Mouse (Mus musculus): ENCODE measurements around the gene Cd101. TPM values are rescaled to one million over a fixed set of nuclear protein-coding genes. Genes with fewer than 3 reads are reported as not detected.

Cd101 gene
- polyA plus RNA-seq, 1 experiment from 2014 or later = 0.37 TPM

DNA sequence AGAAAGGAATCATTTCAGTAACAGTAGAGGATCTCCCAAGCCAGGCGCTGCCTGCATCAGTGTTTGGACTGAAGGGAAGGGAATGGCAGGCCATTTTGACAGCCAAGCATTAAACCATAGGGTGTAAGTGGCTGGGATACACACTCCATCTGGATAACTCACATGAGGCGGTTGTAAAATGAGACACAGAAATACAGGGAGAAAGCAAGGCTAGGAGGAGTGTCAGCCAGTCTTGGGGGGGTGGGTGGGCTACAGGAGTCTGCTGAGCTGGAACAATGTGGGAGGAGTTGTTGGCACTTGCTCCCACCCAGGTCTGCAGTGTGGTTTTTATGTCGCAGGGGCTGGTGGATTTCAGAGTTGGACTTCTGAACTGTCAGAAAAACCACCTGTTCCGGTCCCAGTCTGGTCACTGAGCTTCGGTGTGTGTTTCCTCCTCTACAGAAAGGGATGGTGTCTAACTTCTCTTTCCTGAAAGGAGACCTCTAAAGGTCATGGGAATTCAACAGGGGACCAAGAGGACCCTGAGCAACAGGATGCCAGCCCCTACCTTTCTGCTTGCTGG lies 8.7 kb upstream of the Cd101 start:
- H3K9me3 ChIP-seq = no peaks in the 10 kb centered on the region
- WGBS = 76% methylated on average over 5 of the region's 5 CpGs
- peaks cover 27% of the 10 kb centered on the region for H3K4me1 ChIP-seq
- no peak overlapping the region for H3K4me3 ChIP-seq
- H3K27me3 ChIP-seq (replicated peaks) = no peaks in the 10 kb centered on the region
- no peak overlapping the region for H3K4me2 ChIP-seq
- ATAC-seq (ENCODE audit: extremely low read depth, insufficient number of reproducible peaks, low FRiP score, low TSS enrichment) = no peak
- no peak overlapping the region for H3K9ac ChIP-seq
- peaks cover 40% of the 10 kb centered on the region for H3K36me3 ChIP-seq
- no peak overlapping the region for H3K27ac ChIP-seq (replicated peaks)

DNA sequence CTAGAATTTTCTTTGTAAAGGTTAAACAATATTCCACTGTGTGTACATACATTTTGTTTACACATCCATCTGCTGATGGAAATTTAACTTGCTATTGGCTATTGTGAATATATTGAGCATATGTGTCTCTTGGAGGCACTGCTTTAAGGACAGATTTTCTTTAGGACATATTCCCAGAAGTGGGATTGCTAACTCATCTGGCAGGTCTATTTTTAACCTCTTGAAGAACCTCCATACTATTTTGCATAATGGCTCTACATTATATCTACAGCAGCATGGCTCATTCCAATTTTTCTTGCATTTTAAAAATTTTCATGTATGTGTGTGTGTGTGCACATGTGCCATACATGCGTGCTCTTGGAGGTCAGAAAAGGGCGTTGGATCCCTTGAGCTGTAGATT lies 6.6 kb upstream of the Cd101 start:
- Histone ChIP-seq H3K4me3 (no peak overlapping the region), H3K4me2 (no peak overlapping the region), H3K36me3 (peaks cover 22% of the 10 kb centered on the region), H3K9ac (no peak overlapping the region), H3K9me3 (no peaks in the 10 kb centered on the region), H3K4me1 (peaks cover 41% of the 10 kb centered on the region), H3K27me3 (replicated peaks) (no peaks in the 10 kb centered on the region), H3K27ac (replicated peaks) (no peak overlapping the region)
- ATAC-seq (ENCODE audit: extremely low read depth, insufficient number of reproducible peaks, low FRiP score, low TSS enrichment) = no peak
- WGBS = 88% methylated on average over 2 of the region's 2 CpGs

DNA sequence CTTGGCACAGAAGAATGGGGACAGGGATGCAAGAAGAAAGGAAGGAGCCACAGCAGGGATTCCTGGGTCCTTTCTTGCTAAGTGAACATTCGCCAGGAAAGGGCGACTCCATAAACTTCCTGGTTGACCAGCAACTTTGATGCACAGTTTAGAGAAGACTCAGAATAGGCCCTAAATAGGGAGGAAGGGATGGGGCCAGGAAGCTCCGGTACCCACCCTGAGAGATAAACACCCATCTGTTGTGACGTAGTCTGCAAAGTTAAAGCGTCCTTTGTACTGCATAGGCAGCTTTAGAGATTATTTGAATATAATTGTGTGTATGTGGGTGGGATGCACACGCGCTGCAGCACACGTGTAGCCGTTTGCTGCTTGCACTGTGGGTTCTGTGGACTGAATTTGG lies 5.2 kb upstream of the Cd101 start:
- Histone ChIP-seq H3K27ac (replicated peaks) (no peak overlapping the region), H3K27me3 (replicated peaks) (no peaks in the 10 kb centered on the region), H3K36me3 (peaks cover 10% of the 10 kb centered on the region; the same call in 1 of the 2 replicates), H3K4me1 (peaks cover 48% of the 10 kb centered on the region), H3K9me3 (no peaks in the 10 kb centered on the region), H3K4me3 (no peak overlapping the region), H3K9ac (no peak overlapping the region), H3K4me2 (no peak overlapping the region)
- 73% methylated on average over 9 of the region's 9 CpGs for WGBS
- no peak for ATAC-seq (ENCODE audit: extremely low read depth, insufficient number of reproducible peaks, low FRiP score, low TSS enrichment)

DNA sequence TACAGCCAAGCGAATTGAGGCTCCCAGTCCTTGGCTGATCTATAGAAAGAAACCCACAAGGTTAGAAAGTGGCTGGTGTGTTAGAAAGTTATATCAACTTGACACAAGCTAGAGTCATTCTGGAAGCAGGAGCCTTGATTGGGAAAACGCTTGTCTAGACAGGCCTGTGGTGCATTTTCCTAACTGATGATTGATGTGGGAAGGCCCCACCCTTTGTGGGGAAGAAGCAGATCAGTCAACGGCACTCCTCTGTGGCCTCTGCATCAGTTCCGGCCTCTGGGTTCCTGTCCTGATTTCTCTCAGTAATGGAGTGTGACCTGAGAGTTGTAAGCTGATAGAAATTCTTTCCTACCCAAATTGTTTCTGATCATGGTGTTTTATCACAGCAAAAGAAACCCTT lies 4.3 kb upstream of the Cd101 start:
- H3K27ac ChIP-seq (replicated peaks) = no peak overlapping the region
- no peak for ATAC-seq (ENCODE audit: extremely low read depth, insufficient number of reproducible peaks, low FRiP score, low TSS enrichment)
- WGBS = 35% methylated on average over 4 of the region's 4 CpGs

DNA sequence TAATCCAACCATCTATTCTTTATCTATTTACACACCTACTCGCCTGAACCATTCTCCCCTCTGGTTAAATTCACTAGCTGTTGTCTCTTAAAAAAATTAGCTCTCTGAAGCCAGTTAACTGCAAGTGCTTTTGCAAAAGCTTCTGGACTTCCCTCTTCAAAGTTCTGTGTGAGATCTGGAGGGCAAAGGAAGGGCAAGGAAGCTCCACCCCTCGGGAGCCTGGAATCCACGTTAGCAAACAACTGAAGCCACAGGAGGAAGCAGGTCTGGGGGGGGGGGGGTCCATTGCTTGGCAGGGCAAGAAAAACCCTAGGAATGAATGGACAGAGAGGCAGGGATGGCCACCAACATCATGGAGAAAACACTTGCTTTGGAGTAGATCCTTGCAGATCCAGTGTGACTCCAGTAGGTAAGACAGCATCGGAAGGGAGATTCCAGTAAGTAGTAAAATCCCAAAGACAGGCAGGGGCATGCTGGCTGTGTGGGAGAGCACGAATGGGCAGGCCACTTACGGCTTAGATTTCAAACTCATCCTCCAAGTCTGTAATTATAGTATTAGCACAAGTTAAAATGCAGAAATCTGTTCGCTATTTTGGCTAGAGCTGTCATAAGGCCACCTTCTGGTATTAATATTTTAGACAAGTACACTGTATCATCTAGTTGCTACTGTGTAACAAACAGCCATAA lies 2.2 kb upstream of the Cd101 start:
- 49% methylated on average over 7 of the region's 7 CpGs for WGBS
- 0 out of 2 replicates have a peak overlapping the region, but pooled peaks have one; percentile 1 for H3K4me2 ChIP-seq
- no peak for ATAC-seq (ENCODE audit: extremely low read depth, insufficient number of reproducible peaks, low FRiP score, low TSS enrichment)
- H3K9me3 ChIP-seq = no peaks in the 10 kb centered on the region
- peak overlapping the region; percentile 51 for H3K27ac ChIP-seq (replicated peaks)
- H3K4me1 ChIP-seq = peaks cover 50% of the 10 kb centered on the region
- peak overlapping the region; percentile 26; the same call in 1 of the 2 replicates for H3K9ac ChIP-seq
- H3K36me3 ChIP-seq = no peaks in the 10 kb centered on the region
- no peaks in the 10 kb centered on the region for H3K27me3 ChIP-seq (replicated peaks)
- H3K4me3 ChIP-seq = no peak overlapping the region

More for the DNA sequence above, 4.3 kb upstream of the Cd101 start:
- peak overlapping the region; percentile 28; the same call in 1 of the 2 replicates for H3K9ac ChIP-seq
- H3K4me3 ChIP-seq = no peak overlapping the region
- peaks cover 48% of the 10 kb centered on the region for H3K4me1 ChIP-seq
- no peaks in the 10 kb centered on the region for H3K9me3 ChIP-seq
- H3K36me3 ChIP-seq = peaks cover 3% of the 10 kb centered on the region; the same call in 1 of the 2 replicates
- no peaks in the 10 kb centered on the region for H3K27me3 ChIP-seq (replicated peaks)
- H3K4me2 ChIP-seq = no peak overlapping the region

DNA sequence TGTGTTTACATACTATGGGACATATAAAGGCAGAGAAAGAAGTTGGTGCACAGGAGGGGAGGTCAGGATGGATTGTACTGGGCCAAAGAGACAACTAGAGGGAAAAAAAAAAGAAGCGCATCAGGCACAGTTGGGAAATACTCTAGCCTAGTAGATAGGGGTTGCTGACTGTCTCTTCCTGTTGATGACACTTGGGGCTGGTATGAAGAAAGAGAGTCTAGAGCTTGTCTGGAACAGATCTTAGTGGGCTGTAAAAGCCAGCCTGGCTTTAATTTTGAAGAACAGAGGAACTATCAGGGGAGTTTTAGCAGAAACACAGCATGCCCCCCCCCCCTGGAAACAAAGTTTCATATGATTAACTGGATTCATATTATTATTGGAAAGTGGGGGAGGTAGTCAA lies 1.3 kb upstream of the Cd101 start:
- no peak overlapping the region for H3K27ac ChIP-seq (replicated peaks)
- H3K9ac ChIP-seq = no peak overlapping the region
- no peaks in the 10 kb centered on the region for H3K27me3 ChIP-seq (replicated peaks)
- no peak for ATAC-seq (ENCODE audit: extremely low read depth, insufficient number of reproducible peaks, low FRiP score, low TSS enrichment)
- H3K36me3 ChIP-seq = no peaks in the 10 kb centered on the region
- H3K4me2 ChIP-seq = no peak overlapping the region
- 96% methylated on average over 1 of the region's 1 CpGs for WGBS
- peaks cover 50% of the 10 kb centered on the region for H3K4me1 ChIP-seq
- H3K4me3 ChIP-seq = no peak overlapping the region
- no peaks in the 10 kb centered on the region for H3K9me3 ChIP-seq

DNA sequence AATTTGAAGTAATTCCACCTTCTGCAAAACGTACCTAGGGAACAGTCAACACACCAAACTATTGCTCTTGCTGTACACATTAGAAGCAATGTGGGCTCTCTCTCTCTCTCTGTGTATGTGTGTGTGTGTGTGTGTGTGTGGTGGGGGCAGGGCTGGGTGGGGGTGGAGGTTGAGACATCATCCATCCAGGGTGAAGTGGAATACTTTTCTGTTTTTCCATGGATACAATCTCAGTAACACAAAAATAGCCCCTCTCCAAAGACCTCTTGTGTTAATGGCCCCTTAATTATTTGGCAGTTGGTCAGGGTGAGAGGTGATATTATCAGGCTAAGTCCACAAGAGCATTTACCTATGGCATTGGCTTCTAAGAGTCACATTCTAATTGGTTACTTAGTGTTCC lies 2.6 kb downstream of the Cd101 start:
- WGBS = 35% methylated on average over 1 of the region's 1 CpGs
- ATAC-seq (ENCODE audit: extremely low read depth, insufficient number of reproducible peaks, low FRiP score, low TSS enrichment) = peak; percentile 54; the same call in 1 of the 2 replicates
- H3K27me3 ChIP-seq (replicated peaks) = no peaks in the 10 kb centered on the region
- H3K4me1 ChIP-seq = peaks cover 33% of the 10 kb centered on the region
- H3K4me3 ChIP-seq = no peak overlapping the region
- peak overlapping the region; percentile 70 for H3K27ac ChIP-seq (replicated peaks)
- H3K36me3 ChIP-seq = no peaks in the 10 kb centered on the region
- no peaks in the 10 kb centered on the region for H3K9me3 ChIP-seq
- no peak overlapping the region for H3K9ac ChIP-seq
- H3K4me2 ChIP-seq = peak overlapping the region; percentile 29; the same call in 1 of the 2 replicates

DNA sequence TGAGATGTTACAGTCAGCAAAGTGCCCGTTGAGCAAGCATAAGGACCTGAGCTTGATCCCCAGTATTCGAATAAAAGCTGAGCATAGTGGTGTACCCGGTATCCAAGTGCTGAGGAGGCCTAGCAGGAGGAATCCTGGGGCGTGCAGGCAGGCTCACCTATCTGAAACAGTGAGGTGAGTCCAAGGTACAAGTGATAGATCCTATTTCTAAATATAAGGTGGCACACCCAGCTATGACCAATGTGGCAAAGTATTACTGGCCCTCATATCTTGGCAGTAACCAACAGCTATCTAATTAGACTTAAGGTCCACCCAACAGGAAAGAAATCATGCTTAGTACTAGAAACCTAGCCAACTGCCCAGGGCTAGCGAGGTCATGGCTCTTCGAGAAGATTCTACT lies 6.4 kb downstream of the Cd101 start:
- no peak overlapping the region for H3K27ac ChIP-seq (replicated peaks)
- H3K4me2 ChIP-seq = no peak overlapping the region
- H3K27me3 ChIP-seq (replicated peaks) = no peaks in the 10 kb centered on the region
- 83% methylated on average over 6 of the region's 6 CpGs for WGBS
- H3K9me3 ChIP-seq = no peaks in the 10 kb centered on the region
- peaks cover 30% of the 10 kb centered on the region for H3K4me1 ChIP-seq
- ATAC-seq (ENCODE audit: extremely low read depth, insufficient number of reproducible peaks, low FRiP score, low TSS enrichment) = no peak
- H3K9ac ChIP-seq = no peak overlapping the region
- no peaks in the 10 kb centered on the region for H3K36me3 ChIP-seq
- H3K4me3 ChIP-seq = no peak overlapping the region

DNA sequence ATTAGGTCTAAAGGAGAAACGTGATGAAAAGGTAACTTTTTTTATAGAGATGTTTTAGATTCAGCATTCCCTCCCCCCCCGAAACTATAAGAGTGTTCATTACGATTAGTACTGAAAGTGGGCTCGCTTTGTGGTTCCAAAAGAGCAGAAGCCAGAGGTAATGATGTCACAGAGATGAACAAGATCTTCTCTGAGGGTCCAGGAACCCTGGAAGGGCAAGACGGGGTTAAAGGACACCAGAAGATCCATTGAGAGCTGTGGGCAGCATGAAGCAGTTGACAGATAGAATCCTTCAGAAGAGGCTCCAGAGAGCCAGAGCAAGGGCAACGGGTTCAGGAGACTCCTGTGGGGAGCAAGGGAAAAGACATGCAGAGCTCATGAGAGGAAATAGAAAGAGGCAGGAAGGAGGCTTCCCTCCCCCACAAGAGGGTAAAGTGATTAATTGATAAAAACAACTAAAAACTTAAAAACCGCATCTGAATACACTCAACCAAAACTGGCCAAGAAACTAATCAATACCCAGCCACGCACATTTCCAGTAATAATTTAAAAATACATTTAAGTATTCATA lies 7.8 kb downstream of the Cd101 start:
- no peak overlapping the region for H3K4me2 ChIP-seq
- H3K27me3 ChIP-seq (replicated peaks) = no peaks in the 10 kb centered on the region
- WGBS = 63% methylated on average over 8 of the region's 8 CpGs
- H3K9me3 ChIP-seq = no peaks in the 10 kb centered on the region
- no peak for ATAC-seq (ENCODE audit: extremely low read depth, insufficient number of reproducible peaks, low FRiP score, low TSS enrichment)
- no peak overlapping the region for H3K27ac ChIP-seq (replicated peaks)
- no peaks in the 10 kb centered on the region for H3K36me3 ChIP-seq
- H3K4me3 ChIP-seq = no peak overlapping the region
- H3K9ac ChIP-seq = no peak overlapping the region
- peaks cover 21% of the 10 kb centered on the region for H3K4me1 ChIP-seq

DNA sequence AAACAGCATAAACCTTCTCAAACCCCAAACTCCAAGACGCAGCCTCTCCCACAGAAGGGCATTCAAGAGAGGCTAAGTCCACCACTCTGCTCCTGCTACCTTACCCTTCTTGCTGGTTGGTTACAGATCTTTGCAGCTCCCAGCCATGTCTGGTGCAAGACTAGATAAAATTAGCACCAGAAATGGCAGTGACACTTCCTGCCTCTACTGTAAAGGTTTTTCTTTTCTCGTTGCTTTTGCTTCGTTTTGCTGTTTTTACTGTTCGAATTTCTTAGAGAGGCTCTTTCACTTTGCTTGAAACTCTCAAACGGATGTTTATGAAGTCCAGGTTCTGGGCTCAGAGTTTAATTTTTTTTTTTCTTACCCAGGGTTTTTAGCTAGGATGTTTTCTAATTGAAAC lies 8.3 kb downstream of the Cd101 start:
- H3K9me3 ChIP-seq = no peaks in the 10 kb centered on the region
- H3K9ac ChIP-seq = no peak overlapping the region
- WGBS = 65% methylated on average over 5 of the region's 5 CpGs
- no peak for ATAC-seq (ENCODE audit: extremely low read depth, insufficient number of reproducible peaks, low FRiP score, low TSS enrichment)
- no peak overlapping the region for H3K4me2 ChIP-seq
- no peak overlapping the region for H3K27ac ChIP-seq (replicated peaks)
- peaks cover 19% of the 10 kb centered on the region for H3K4me1 ChIP-seq
- no peaks in the 10 kb centered on the region for H3K27me3 ChIP-seq (replicated peaks)
- no peak overlapping the region for H3K4me3 ChIP-seq
- H3K36me3 ChIP-seq = no peaks in the 10 kb centered on the region

DNA sequence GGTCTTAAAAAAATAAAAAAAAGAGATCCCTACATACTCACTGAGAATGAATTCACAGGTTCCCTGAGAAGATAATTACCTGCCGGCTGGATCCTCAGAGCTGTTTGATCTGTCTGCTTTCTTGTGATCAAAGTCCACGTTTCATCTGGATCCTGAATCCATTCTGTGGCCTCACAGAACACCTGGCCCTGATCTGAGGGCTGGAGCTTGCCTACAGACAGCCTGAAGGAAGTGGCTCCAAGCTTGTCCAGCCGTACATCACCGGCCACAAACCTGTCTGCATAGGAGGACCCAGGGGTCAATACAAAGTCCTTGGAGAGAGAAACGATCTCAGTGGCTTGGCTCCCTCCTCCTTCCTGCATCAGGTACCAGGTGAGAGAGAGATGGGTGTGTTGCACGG lies 10.9 kb downstream of the Cd101 start:
- Histone ChIP-seq H3K9ac (no peak overlapping the region), H3K4me3 (no peak overlapping the region), H3K4me2 (no peak overlapping the region), H3K4me1 (peaks cover 33% of the 10 kb centered on the region), H3K9me3 (no peaks in the 10 kb centered on the region), H3K36me3 (no peaks in the 10 kb centered on the region), H3K27ac (replicated peaks) (no peak overlapping the region), H3K27me3 (replicated peaks) (no peaks in the 10 kb centered on the region)
- ATAC-seq (ENCODE audit: extremely low read depth, insufficient number of reproducible peaks, low FRiP score, low TSS enrichment) = no peak
- 80% methylated on average over 6 of the region's 6 CpGs for WGBS

DNA sequence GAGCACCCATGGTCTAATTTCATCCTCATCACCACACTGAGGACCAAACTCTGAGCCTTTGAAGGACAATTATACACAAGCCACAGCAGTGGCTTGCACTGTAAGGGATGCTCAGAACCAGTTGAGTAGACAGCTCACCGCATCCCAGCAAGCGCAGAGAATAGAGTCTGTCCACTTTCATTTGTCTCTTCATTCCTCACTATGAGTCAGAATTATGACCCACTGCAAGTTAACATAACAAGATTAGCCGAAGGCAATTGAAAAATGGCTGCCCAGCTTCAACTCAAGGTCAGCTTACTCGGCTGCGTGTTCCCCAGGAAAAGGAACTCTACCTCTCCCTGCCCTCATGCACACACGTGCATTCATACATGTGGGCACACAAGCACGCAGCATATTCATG lies 13.3 kb downstream of the Cd101 start:
- H3K36me3 ChIP-seq = no peaks in the 10 kb centered on the region
- H3K4me2 ChIP-seq = no peak overlapping the region
- H3K27me3 ChIP-seq (replicated peaks) = no peaks in the 10 kb centered on the region
- H3K9me3 ChIP-seq = no peaks in the 10 kb centered on the region
- ATAC-seq (ENCODE audit: extremely low read depth, insufficient number of reproducible peaks, low FRiP score, low TSS enrichment) = no peak
- H3K27ac ChIP-seq (replicated peaks) = no peak overlapping the region
- H3K4me1 ChIP-seq = peaks cover 39% of the 10 kb centered on the region
- H3K4me3 ChIP-seq = no peak overlapping the region
- WGBS = 82% methylated on average over 7 of the region's 7 CpGs
- H3K9ac ChIP-seq = no peak overlapping the region
